Mouse (Mus musculus): ENCODE data around the gene Fut11. TPM values are rescaled to one million over a fixed set of nuclear protein-coding genes. Genes with fewer than 3 reads are reported as not detected.

The Fut11 gene
- 11.9 TPM for polyA plus RNA-seq (2014; fragmentation: Illumina TruSeq; extraction: RNeasy Lipid Tissue Mini Kit (QIAGEN cat#74804); ENCODE audit: low read depth, low replicate concordance)

GRCm38 (mm10) chr14:20694884-20695760 is at the start of gene Fut11:
Gene Fut11 (plus strand): TSS chr14:20694968.

GRCm38 (mm10) chr14:20656361-20656760 is 38.4 kb upstream of the Fut11 start, which contains the start of gene Myoz1:
Gene Myoz1 (minus strand): TSS chr14:20656540.

GRCm38 (mm10) chr14:20668154-20668810 is 26.5 kb upstream of the Fut11 start, which contains the start of gene Synpo2l:
Gene Synpo2l (minus strand): TSS chr14:20668354.

GRCm38 (mm10) chr14:20674064-20674833 is 20.5 kb upstream of the Fut11 start, which contains the start of gene Sec24c:
Gene Sec24c (plus strand): TSS chr14:20674308.

GRCm38 (mm10) chr14:20702741-20703381 is 8.1 kb downstream of the Fut11 start, which contains the start of gene Chchd1:
Gene Chchd1 (plus strand): TSS chr14:20703006.

GRCm38 (mm10) chr14:20707201-20708190 is 12.7 kb downstream of the Fut11 start, which contains the start of gene Zswim8:
Gene Zswim8 (plus strand): TSS chr14:20707552.

GRCm38 (mm10) chr14:20733952-20734774 is 39.4 kb downstream of the Fut11 start, which contains the start of gene Ndst2:
Gene Ndst2 (minus strand): TSS chr14:20734562.

Other genes with a start within 250 kb of the Fut11 start
- 7.5 TPM for gene Cfap70, start 242.7 kb upstream of the Fut11 start, polyA plus RNA-seq (2014; fragmentation: Illumina TruSeq; extraction: RNeasy Lipid Tissue Mini Kit (QIAGEN cat#74804); ENCODE audit: low read depth, low replicate concordance)
- 75.7 TPM for gene Anxa7, start 214.8 kb upstream of the Fut11 start, polyA plus RNA-seq (2014; fragmentation: Illumina TruSeq; extraction: RNeasy Lipid Tissue Mini Kit (QIAGEN cat#74804); ENCODE audit: low read depth, low replicate concordance)
- gene Mss51, start 198.1 kb upstream of the Fut11 start, polyA plus RNA-seq (2014; fragmentation: Illumina TruSeq; extraction: RNeasy Lipid Tissue Mini Kit (QIAGEN cat#74804); ENCODE audit: low read depth, low replicate concordance) = 0.92 TPM
- 45.0 TPM for gene Ppp3cb, start 148.4 kb upstream of the Fut11 start, polyA plus RNA-seq (2014; fragmentation: Illumina TruSeq; extraction: RNeasy Lipid Tissue Mini Kit (QIAGEN cat#74804); ENCODE audit: low read depth, low replicate concordance)
- 14.0 TPM for gene Usp54, start 53.9 kb upstream of the Fut11 start, polyA plus RNA-seq (2014; fragmentation: Illumina TruSeq; extraction: RNeasy Lipid Tissue Mini Kit (QIAGEN cat#74804); ENCODE audit: low read depth, low replicate concordance)
- 1.3 TPM for gene Myoz1, start 38.4 kb upstream of the Fut11 start, polyA plus RNA-seq (2014; fragmentation: Illumina TruSeq; extraction: RNeasy Lipid Tissue Mini Kit (QIAGEN cat#74804); ENCODE audit: low read depth, low replicate concordance)
- 0.30 TPM for gene Synpo2l, start 26.6 kb upstream of the Fut11 start, polyA plus RNA-seq (2014; fragmentation: Illumina TruSeq; extraction: RNeasy Lipid Tissue Mini Kit (QIAGEN cat#74804); ENCODE audit: low read depth, low replicate concordance)
- 101 TPM for gene Sec24c, start 20.7 kb upstream of the Fut11 start, polyA plus RNA-seq (2014; fragmentation: Illumina TruSeq; extraction: RNeasy Lipid Tissue Mini Kit (QIAGEN cat#74804); ENCODE audit: low read depth, low replicate concordance)
- gene Chchd1, start 8.0 kb downstream of the Fut11 start, polyA plus RNA-seq (2014; fragmentation: Illumina TruSeq; extraction: RNeasy Lipid Tissue Mini Kit (QIAGEN cat#74804); ENCODE audit: low read depth, low replicate concordance) = 77.8 TPM
- 85.3 TPM for gene Zswim8, start 12.6 kb downstream of the Fut11 start, polyA plus RNA-seq (2014; fragmentation: Illumina TruSeq; extraction: RNeasy Lipid Tissue Mini Kit (QIAGEN cat#74804); ENCODE audit: low read depth, low replicate concordance)
- gene Ndst2, start 39.6 kb downstream of the Fut11 start, polyA plus RNA-seq (2014; fragmentation: Illumina TruSeq; extraction: RNeasy Lipid Tissue Mini Kit (QIAGEN cat#74804); ENCODE audit: low read depth, low replicate concordance) = 30.6 TPM
- 33.5 TPM for gene Camk2g, start 99.1 kb downstream of the Fut11 start, polyA plus RNA-seq (2014; fragmentation: Illumina TruSeq; extraction: RNeasy Lipid Tissue Mini Kit (QIAGEN cat#74804); ENCODE audit: low read depth, low replicate concordance)
- 42.3 TPM for gene Plau, start 141.7 kb downstream of the Fut11 start, polyA plus RNA-seq (2014; fragmentation: Illumina TruSeq; extraction: RNeasy Lipid Tissue Mini Kit (QIAGEN cat#74804); ENCODE audit: low read depth, low replicate concordance)
- 71.2 TPM for gene Vcl, start 234.4 kb downstream of the Fut11 start, polyA plus RNA-seq (2014; fragmentation: Illumina TruSeq; extraction: RNeasy Lipid Tissue Mini Kit (QIAGEN cat#74804); ENCODE audit: low read depth, low replicate concordance)